ENCODE assay signal across 11 mouse cellular contexts in genomic region chr17:23571084-23571483, GRCm38 (mm10). TPM values are rescaled to one million over a fixed set of nuclear protein-coding genes. Genes with fewer than 3 reads are reported as not detected.
DNase-seq lines count a peak whose midpoint lies in the region; ATAC-seq and TF ChIP-seq lines count a peak whose summit lies in the region.
"Had no signal": no experiment of that assay in that cellular context is flagged by ENCODE, and none has a peak within 500 bp of the region (broad histone marks: within the 10 kb centered on the region; RNA-seq: fewer than 3 reads in every experiment).

No protein-coding gene starts in this region.

- WGBS in cerebellum, adult 2 months, result 11% methylated on average over 5 of the region's 5 CpGs
- WGBS in midbrain, postnatal 0 days, result 20% methylated on average over 5 of the region's 5 CpGs
- WGBS in midbrain, embryonic 10.5 days, result 30% methylated on average over 5 of the region's 5 CpGs

- TF ChIP-seq CTCF in cerebellum, adult 2 months (IDR thresholded peaks at IDR 0.05; ENCODE audit: borderline replicate concordance, insufficient read depth, low read depth, low read length), result peak; percentile 23; the same call in 1 of the 2 replicates
- TF ChIP-seq CTCF in midbrain, postnatal 0 days (IDR thresholded peaks at IDR 0.05), result peak; percentile 60

- no peak overlapping the region for H3K4me2 ChIP-seq in midbrain, postnatal 0 days (ENCODE audit: low read depth, low read length, poor library complexity, severe bottlenecking)

- no peak overlapping the region for H3K27ac ChIP-seq in cerebellum, adult 2 months (ENCODE audit: insufficient read depth, low read length)
- no peak overlapping the region for H3K27ac ChIP-seq in midbrain, postnatal 0 days (ENCODE audit: low read depth, low read length)
- no peak overlapping the region for H3K27ac ChIP-seq in midbrain, embryonic 10.5 days (replicated peaks)

- no peaks in the 10 kb centered on the region for H3K27me3 ChIP-seq in cerebellum, adult 2 months (ENCODE audit: control insufficient read depth, insufficient read depth, low read length)
- no peaks in the 10 kb centered on the region for H3K27me3 ChIP-seq in midbrain, postnatal 0 days (ENCODE audit: insufficient read depth, low read length)
- H3K27me3 ChIP-seq in midbrain, embryonic 10.5 days (ENCODE audit: low read depth, poor library complexity, severe bottlenecking), result no peaks in the 10 kb centered on the region

- H3K9ac ChIP-seq in midbrain, postnatal 0 days (replicated peaks; ENCODE audit: low read length, poor library complexity, severe bottlenecking), result no peak overlapping the region

- no peak for ATAC-seq in midbrain, postnatal 0 days (ENCODE audit: low FRiP score)

- peaks cover 19% of the 10 kb centered on the region for H3K36me3 ChIP-seq in midbrain, postnatal 0 days (ENCODE audit: insufficient read depth, low read length)
- peaks cover 40% of the 10 kb centered on the region for H3K36me3 ChIP-seq in midbrain, embryonic 10.5 days

- TF ChIP-seq POLR2A in cerebellum, adult 2 months (IDR thresholded peaks at IDR 0.05; ENCODE audit: borderline replicate concordance, insufficient read depth, low read length), result no peak

- no peaks in the 10 kb centered on the region for H3K4me1 ChIP-seq in cerebellum, adult 2 months (ENCODE audit: control insufficient read depth, insufficient read depth, low read length)
- H3K4me1 ChIP-seq in midbrain, postnatal 0 days (ENCODE audit: insufficient read depth, low read length), result no peaks in the 10 kb centered on the region
- H3K4me1 ChIP-seq in midbrain, embryonic 10.5 days, result no peaks in the 10 kb centered on the region

- no peaks in the 10 kb centered on the region for H3K9me3 ChIP-seq in midbrain, postnatal 0 days (ENCODE audit: low read length)
- peaks cover 2% of the 10 kb centered on the region; the same call in 1 of the 2 replicates for H3K9me3 ChIP-seq in midbrain, embryonic 10.5 days (replicated peaks)

- H3K4me3 ChIP-seq in cerebellum, adult 2 months (replicated peaks; ENCODE audit: insufficient read depth, low read depth, low read length), result no peak overlapping the region
- H3K4me3 ChIP-seq in midbrain, postnatal 0 days (ENCODE audit: low read depth, low read length), result no peak overlapping the region
- H3K4me3 ChIP-seq in midbrain, embryonic 10.5 days, result no peak overlapping the region
- H3K4me3 ChIP-seq: erythroblast, embryonic 14.5 days had no signal

- no peak for DNase-seq in cerebellum, adult 2 months
- DNase-seq in cerebellum, adult 18-20 months, result no peak
- DNase-seq in kidney, postnatal 10 days, result peak; percentile 40
- no peak for DNase-seq in kidney, postnatal 25 days
- peak; percentile 33 for DNase-seq in midbrain, postnatal 0 days (ENCODE audit: low spot score)
- no peak for DNase-seq in midbrain, embryonic 10.5 days (ENCODE audit: low spot score)
- DNase-seq in adrenal gland, postnatal 25 days, result no peak
- DNase-seq in right cerebral cortex, adult 18-20 months, result no peak
- DNase-seq: layer of hippocampus, postnatal 36 days had no signal

RNA-seq across cellular contexts. Expression of gene Zfp213, which starts 7.0 kb away (rescaled TPM):
- polyA plus RNA-seq in cerebellum, adult 2 months (2012; rRNA removed), result 9.2 and 9.5 TPM in 2 replicates
- total RNA-seq in midbrain, postnatal 0 days (2014; rRNA removed), result 16.9 and 21.7 TPM in 2 replicates
- 10.0 and 10.7 TPM in 2 replicates for polyA plus RNA-seq in midbrain, postnatal 0 days (2015; fragmentation: Nextera tagmentation; extraction: Ambion mirVana)
- polyA plus RNA-seq in midbrain, embryonic 10.5 days (2016; fragmentation: Nextera tagmentation; extraction: Ambion mirVana), result 27.5 and 28.7 TPM in 2 replicates
- total RNA-seq in adrenal gland, postnatal 25 days (2021), result 12.0 and 12.8 TPM in 2 replicates

RNA-seq across cellular contexts. Expression of gene Zfp13, which starts 28.2 kb away (rescaled TPM):
- polyA plus RNA-seq in cerebellum, adult 2 months (2012; rRNA removed), result 25.6 and 27.2 TPM in 2 replicates
- 36.2 and 48.2 TPM in 2 replicates for total RNA-seq in midbrain, postnatal 0 days (2014; rRNA removed)
- polyA plus RNA-seq in midbrain, postnatal 0 days (2015; fragmentation: Nextera tagmentation; extraction: Ambion mirVana), result 23.3 and 26.3 TPM in 2 replicates
- polyA plus RNA-seq in midbrain, embryonic 10.5 days (2016; fragmentation: Nextera tagmentation; extraction: Ambion mirVana), result 19.8 and 25.7 TPM in 2 replicates
- total RNA-seq in adrenal gland, postnatal 25 days (2021), result 11.1 and 12.8 TPM in 2 replicates

RNA-seq across cellular contexts. Expression of gene Zscan10, which starts 29.6 kb away (rescaled TPM):
- polyA plus RNA-seq in cerebellum, adult 2 months (2012; rRNA removed), result 0.13 and 0.16 TPM in 2 replicates
- total RNA-seq in midbrain, postnatal 0 days (2014; rRNA removed), result not detected in 2 replicates
- not detected in 2 replicates for polyA plus RNA-seq in midbrain, postnatal 0 days (2015; fragmentation: Nextera tagmentation; extraction: Ambion mirVana)
- polyA plus RNA-seq in midbrain, embryonic 10.5 days (2016; fragmentation: Nextera tagmentation; extraction: Ambion mirVana), result 0.12 and 0.19 TPM in 2 replicates
- total RNA-seq in adrenal gland, postnatal 25 days (2021), result not detected in 2 replicates
- total RNA-seq: layer of hippocampus, postnatal 36 days had no signal
- polyA plus RNA-seq: erythroblast, embryonic 14.5 days; gonadal fat pad, adult 2 months had no signal

Comparison
In these comparisons a context has a peak if more than half of its experiments do, and no peak if none do; other contexts are left out.
1. DNase-seq: peak in kidney, postnatal 10 days (single experiment) and midbrain, postnatal 0 days (single experiment); none in cerebellum, adult 2 months (0 of 2), cerebellum, adult 18-20 months (0 of 2), kidney, postnatal 25 days (0 of 2), midbrain, embryonic 10.5 days (single experiment), adrenal gland, postnatal 25 days (single experiment) and right cerebral cortex, adult 18-20 months (single experiment).